Mouse (Mus musculus) liver, postnatal 0 days (tissue): ENCODE results near the gene Cxcl16.
A peak's percentile ranks its signal among the peaks of the same experiment; 100 is the strongest.

Experiments used
- CTCF ChIP-seq: sonication (generic); IDR thresholded peaks from 2 replicates; pipeline ENCODE4 v1.5.1; 2016; ENCODE audit warnings: antibody characterized with exemption, low read depth
- EP300 ChIP-seq: IDR thresholded peaks from 2 replicates; pipeline ENCODE4 v1.6.1; 2016; ENCODE audit warnings: antibody characterized with exemption, low read depth, mild to moderate bottlenecking

DNA sequence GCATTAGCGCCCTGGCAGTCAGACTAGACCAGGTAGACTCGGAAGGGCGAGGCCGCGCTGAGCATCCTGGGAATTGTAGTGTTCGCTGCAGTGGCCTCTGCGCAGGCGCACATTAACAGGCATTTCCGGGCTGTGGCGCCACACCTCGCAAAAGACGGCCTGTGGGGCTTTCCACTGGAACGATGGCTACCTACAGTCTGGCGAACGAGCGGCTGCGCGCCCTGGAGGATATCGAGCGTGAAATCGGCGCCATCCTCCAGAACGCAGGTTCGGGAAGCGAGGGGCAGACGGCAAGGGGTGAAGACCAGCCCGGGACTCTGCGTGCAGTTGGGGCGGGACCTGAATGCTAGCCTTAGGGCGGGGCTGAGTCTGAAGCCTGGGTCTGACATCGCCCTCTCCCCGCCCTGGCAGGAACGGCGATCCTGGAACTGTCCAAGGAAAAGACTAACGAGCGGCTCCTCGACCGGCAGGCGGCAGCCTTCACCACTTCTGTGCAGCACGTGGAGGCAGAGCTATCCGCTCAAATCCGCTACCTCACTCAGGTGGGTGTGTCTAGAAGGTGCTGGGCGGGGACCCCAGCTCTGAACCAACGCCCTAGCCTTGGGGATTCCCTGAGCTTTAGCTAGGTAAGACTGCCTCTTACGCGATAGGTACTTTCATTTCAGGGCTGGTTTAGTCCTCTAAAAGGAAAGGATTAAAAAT, 7.8 kb downstream of the Cxcl16 start, which contains the start of gene Med11:
- TF ChIP-seq CTCF (peak; percentile 98), EP300 (no peak)
